Mouse (Mus musculus) hindbrain, embryonic 12.5 days (tissue): ENCODE results near the gene Kcnip1. TPM values are rescaled to one million over a fixed set of nuclear protein-coding genes. Genes with fewer than 3 reads are reported as not detected.

ENCODE experiments used
- ATAC-seq: fragments of 200-750 bp; cut with Nextera tagmentation; 2 replicates; pipeline ENCODE4 v1.8.0; 2017; ENCODE audit warnings: moderate TSS enrichment; ENCODE audit not compliant: low FRiP score
- H3K27ac ChIP-seq: fragments of 300-500 bp; sonication (generic); 2 replicates; pipeline ENCODE4 v1.5.1; 2016; ENCODE audit warnings: mild to moderate bottlenecking
- H3K27me3 ChIP-seq: fragments of 300-500 bp; sonication (generic); 2 replicates; pipeline ENCODE4 v1.6.1; 2016; ENCODE audit warnings: mild to moderate bottlenecking
- H3K36me3 ChIP-seq: fragments of 300-500 bp; sonication (generic); 2 replicates; pipeline ENCODE4 v1.6.1; 2016; ENCODE audit warnings: mild to moderate bottlenecking
- H3K4me1 ChIP-seq: fragments of 300-500 bp; sonication (generic); 2 replicates; pipeline ENCODE4 v1.6.1; 2016
- H3K4me2 ChIP-seq: fragments of 300-500 bp; sonication (generic); replicated peaks from 2 replicates; pipeline ENCODE4 v1.6.1; 2016; ENCODE audit warnings: mild to moderate bottlenecking
- H3K4me3 ChIP-seq: fragments of 300-500 bp; sonication (generic); 2 replicates; pipeline ENCODE4 v1.5.1; 2016; ENCODE audit warnings: mild to moderate bottlenecking
- H3K9ac ChIP-seq: fragments of 300-500 bp; sonication (generic); 2 replicates; pipeline ENCODE4 v1.6.1; 2016; ENCODE audit warnings: mild to moderate bottlenecking, moderate library complexity
- H3K9me3 ChIP-seq: fragments of 300-500 bp; sonication (generic); replicated peaks from 2 replicates; pipeline ENCODE4 v1.6.1; 2016; ENCODE audit warnings: mild to moderate bottlenecking
- WGBS: fragments of 180-500 bp; shearing (Covaris S2); methylation state at CpG from one replicate; pipeline ENCODE4 v1.1.7; 2016; 5-methylcytosine and 5-hydroxymethylcytosine counted together
- polyA plus RNA-seq: library from polyadenylated mRNA; unstranded; fragments of >200 nt; fragmentation: Nextera tagmentation; extraction: Ambion mirVana; gene quantifications from 2 replicates; pipeline ENCODE4 v1.2.1, GENCODE M21; 2016

Kcnip1 gene
- 31.4 and 32.1 TPM in 2 replicates for polyA plus RNA-seq

DNA sequence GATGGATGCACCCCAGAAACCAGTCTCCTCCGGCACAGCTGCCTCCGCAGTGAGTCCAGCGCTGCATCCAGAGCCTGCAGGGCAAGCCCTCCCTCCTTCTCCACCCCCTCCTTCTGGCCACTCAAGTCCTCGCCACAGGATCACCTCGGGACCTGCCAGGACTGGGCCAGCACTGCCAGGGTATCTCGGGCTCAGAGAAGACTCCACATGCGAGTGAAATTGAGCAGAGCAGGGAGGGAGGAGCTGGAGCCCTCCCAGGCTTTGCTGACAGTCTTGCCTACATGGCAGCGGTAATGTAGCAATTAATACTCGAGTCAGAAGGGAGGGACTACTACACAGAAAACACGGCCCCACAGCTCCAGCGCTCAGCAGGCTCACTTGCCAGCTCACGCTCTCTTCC lies at the start of gene Kcnip1:
Kcnip1 (minus strand) TSS at position 215 of the 400 bp plus-strand sequence.
- Histone ChIP-seq H3K27ac (no peak within 1 kb of the TSS), H3K9me3 (no peaks in the 10 kb centered on the region), H3K4me1 (peaks cover 13% of the 10 kb centered on the region), H3K36me3 (no peaks in the 10 kb centered on the region), H3K9ac (peak within 1 kb of the TSS; percentile 32), H3K4me3 (no peak within 1 kb of the TSS), H3K27me3 (peaks cover 5% of the 10 kb centered on the region; the same call in 1 of the 2 replicates), H3K4me2 (peak within 1 kb of the TSS; percentile 30)
- ATAC-seq: peak; percentile 50; the same call in 1 of the 2 replicates
- WGBS: 32% methylated on average over 12 of the region's 12 CpGs

DNA sequence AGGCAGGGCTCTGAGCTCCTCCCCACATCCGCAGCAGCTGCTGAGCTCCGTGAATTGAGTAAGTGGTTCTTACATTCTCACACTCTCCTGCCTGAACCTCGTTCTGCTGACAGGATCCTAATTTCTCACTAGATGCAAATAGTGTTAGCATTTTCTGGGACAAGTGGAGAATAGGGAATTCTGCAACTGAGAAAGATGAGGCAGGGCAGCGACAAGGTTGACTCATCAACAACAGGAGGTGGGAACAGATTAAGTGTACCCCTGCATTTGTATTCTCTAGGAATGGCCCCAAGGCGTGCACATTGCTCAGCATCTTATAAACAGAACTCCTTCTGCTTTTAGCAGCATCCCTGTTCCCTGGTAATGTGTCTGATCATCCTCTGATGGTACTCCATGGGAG lies 47.1 kb upstream of the Kcnip1 start:
- H3K4me2 ChIP-seq: no peak overlapping the region
- no peak overlapping the region for H3K4me3 ChIP-seq
- H3K9ac ChIP-seq: no peak overlapping the region
- H3K36me3 ChIP-seq: no peaks in the 10 kb centered on the region
- H3K9me3 ChIP-seq: no peaks in the 10 kb centered on the region
- H3K27me3 ChIP-seq: no peaks in the 10 kb centered on the region
- ATAC-seq: no peak
- 85% methylated on average over 5 of the region's 5 CpGs for WGBS
- H3K27ac ChIP-seq: no peak overlapping the region
- H3K4me1 ChIP-seq: no peaks in the 10 kb centered on the region

DNA sequence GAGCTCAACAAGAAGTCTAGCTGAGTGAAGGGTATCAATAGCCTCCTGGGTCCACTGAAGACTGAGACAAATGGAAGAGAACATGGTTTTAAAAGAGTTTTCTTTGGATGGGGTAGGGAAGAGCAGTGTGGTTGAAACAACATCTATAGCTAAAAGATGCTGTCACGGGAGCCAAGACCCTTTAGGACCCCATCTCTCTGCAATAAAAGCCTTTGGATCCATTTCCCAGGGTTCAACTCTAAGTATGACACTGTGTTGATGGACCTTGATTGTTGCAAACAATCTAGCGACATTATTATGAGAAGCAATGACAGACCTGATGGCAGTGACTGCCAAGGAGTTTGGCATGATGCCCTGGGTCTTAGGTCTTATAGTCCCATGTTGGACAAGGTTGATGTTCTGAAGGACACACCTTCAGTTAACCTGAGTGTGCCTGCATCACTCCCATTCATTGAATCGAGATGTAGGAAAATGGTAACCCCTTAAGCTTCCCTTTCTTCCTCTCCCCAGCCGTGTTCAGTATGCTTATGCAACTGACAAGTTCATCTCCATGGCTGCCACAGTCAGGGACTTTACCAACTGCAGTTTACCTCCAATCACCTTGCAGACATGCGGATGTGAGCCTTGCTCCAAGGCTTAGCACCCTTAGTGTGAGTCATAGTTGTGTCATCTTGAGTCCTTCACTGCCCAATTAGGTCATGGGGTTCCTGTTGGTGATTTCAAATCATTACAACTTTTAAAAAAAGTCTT lies 43.1 kb upstream of the Kcnip1 start:
- ATAC-seq: no peak

DNA sequence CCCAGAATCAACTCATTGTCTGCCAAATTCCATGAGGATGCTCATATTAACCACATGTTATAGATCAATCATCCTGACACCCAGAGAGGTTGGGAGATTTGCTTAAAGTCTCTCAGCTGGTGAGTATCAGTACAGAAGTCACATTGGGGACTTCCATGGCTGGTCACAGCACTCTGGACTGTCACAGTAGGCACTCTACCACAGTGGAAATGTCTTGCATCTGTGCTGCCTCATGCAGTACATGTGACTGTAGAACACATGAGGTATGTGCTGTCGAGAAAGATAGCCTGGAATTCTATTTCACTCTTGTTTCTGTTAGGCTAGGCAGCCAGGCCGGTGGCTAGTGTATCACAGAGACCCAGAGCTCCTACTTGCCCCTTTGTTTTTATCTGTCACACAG lies 41.8 kb upstream of the Kcnip1 start:
- 75% methylated on average over 2 of the region's 2 CpGs for WGBS
- no peak overlapping the region for H3K9ac ChIP-seq
- no peak for ATAC-seq
- no peaks in the 10 kb centered on the region for H3K4me1 ChIP-seq
- no peak overlapping the region for H3K4me3 ChIP-seq
- no peaks in the 10 kb centered on the region for H3K9me3 ChIP-seq
- no peaks in the 10 kb centered on the region for H3K36me3 ChIP-seq
- H3K27ac ChIP-seq: no peak overlapping the region
- no peak overlapping the region for H3K4me2 ChIP-seq
- no peaks in the 10 kb centered on the region for H3K27me3 ChIP-seq

More for the DNA sequence above, 43.1 kb upstream of the Kcnip1 start:
- H3K4me1 ChIP-seq: no peaks in the 10 kb centered on the region
- no peak overlapping the region for H3K4me2 ChIP-seq
- no peaks in the 10 kb centered on the region for H3K9me3 ChIP-seq
- no peak overlapping the region for H3K4me3 ChIP-seq
- H3K9ac ChIP-seq: no peak overlapping the region
- H3K27me3 ChIP-seq: no peaks in the 10 kb centered on the region
- 91% methylated on average over 5 of the region's 5 CpGs for WGBS
- no peaks in the 10 kb centered on the region for H3K36me3 ChIP-seq
- H3K27ac ChIP-seq: no peak overlapping the region

DNA sequence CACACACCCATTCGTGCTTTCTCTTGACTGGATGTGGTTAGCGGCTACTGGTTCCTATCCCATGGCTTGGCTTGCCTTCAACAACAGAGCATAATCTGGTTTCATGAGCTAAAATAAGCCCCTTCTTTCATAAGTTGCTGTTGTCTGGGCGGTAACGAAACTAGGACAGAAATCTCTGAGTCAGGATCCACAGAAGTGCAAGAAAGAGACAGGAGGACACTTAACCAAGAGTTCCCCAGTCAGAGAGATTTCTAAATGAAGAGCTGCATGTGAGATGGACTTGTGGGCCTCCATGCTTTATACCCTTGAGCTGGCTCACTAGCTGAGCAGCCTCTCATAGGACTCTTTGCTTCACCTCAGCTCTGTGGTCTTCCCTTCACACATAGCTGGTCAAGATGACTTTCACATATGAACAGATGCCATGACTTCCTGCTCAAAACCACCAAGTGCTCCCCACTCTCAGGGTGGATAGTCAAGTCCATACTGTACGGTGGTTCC lies 41.1 kb upstream of the Kcnip1 start:
- H3K4me2 ChIP-seq: no peak overlapping the region
- WGBS: 95% methylated on average over 5 of the region's 5 CpGs
- H3K27me3 ChIP-seq: no peaks in the 10 kb centered on the region
- H3K36me3 ChIP-seq: no peaks in the 10 kb centered on the region
- no peaks in the 10 kb centered on the region for H3K9me3 ChIP-seq
- ATAC-seq: no peak
- no peak overlapping the region for H3K27ac ChIP-seq
- H3K4me1 ChIP-seq: no peaks in the 10 kb centered on the region
- no peak overlapping the region for H3K9ac ChIP-seq
- no peak overlapping the region for H3K4me3 ChIP-seq

DNA sequence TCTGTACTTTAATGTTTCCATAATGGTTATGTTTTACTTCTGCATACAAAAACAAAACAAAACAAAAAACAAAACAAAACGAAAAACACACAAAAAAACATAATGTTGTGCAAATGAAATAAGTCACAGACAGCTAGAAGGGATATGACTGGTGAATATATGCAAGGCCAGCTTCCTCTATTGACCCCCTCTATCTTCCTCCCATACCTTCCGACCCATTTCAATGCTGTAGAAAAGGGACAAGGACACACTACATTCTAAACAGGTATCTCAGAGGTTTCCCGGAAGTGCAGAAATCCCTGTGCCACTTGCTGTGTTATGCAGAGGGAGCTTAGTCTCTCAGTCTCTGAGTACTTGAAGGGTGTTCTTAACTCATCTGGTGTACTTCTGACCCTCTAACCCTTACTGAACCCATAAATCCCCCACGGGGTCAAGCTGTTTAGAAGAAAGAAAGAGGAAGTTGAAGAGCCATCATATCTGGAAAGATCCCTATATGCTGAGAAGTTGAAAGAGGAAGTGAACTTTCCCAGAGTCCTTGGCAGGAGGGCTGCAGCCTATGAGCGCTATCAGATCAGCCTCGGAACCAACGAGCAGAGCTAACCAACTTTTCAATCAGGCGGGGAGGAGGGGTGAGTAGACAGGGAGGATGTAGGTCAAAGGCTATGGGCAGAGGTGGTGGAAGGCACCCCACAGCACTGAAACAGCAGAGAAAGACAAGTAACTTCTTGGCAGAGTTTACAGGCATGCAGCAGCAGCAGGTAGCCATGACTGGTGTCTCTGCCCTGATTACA lies 38.3 kb upstream of the Kcnip1 start:
- Histone ChIP-seq H3K4me1 (no peaks in the 10 kb centered on the region), H3K4me2 (no peak overlapping the region), H3K4me3 (no peak overlapping the region), H3K9me3 (no peaks in the 10 kb centered on the region), H3K27ac (no peak overlapping the region), H3K27me3 (no peaks in the 10 kb centered on the region), H3K36me3 (no peaks in the 10 kb centered on the region), H3K9ac (no peak overlapping the region)
- 73% methylated on average over 8 of the region's 8 CpGs for WGBS
- ATAC-seq: no peak

DNA sequence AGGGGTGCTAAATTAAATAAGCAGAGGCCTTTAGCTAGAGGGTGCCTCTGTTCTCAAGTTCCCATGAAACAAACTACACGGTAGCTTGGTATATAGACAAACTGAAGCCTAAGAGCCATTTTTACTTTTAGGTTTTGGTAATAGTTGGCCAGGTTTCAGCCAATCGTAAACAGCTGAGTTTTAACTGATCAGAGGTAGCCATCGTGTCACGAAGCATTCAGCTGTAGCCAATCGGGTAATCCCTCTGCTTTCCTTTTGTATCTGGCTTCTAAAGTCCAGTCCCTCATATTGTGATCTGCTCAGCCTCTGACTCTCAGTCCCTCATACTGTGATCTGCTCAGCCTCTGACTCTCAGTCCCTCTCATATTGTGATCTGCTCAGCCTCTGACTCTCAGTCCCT lies 36.7 kb upstream of the Kcnip1 start:
- H3K9me3 ChIP-seq: no peaks in the 10 kb centered on the region
- ATAC-seq: no peak
- 75% methylated on average over 5 of the region's 5 CpGs for WGBS
- H3K27me3 ChIP-seq: no peaks in the 10 kb centered on the region
- no peak overlapping the region for H3K27ac ChIP-seq
- H3K4me1 ChIP-seq: no peaks in the 10 kb centered on the region
- no peak overlapping the region for H3K4me3 ChIP-seq
- H3K36me3 ChIP-seq: no peaks in the 10 kb centered on the region
- no peak overlapping the region for H3K4me2 ChIP-seq
- no peak overlapping the region for H3K9ac ChIP-seq

DNA sequence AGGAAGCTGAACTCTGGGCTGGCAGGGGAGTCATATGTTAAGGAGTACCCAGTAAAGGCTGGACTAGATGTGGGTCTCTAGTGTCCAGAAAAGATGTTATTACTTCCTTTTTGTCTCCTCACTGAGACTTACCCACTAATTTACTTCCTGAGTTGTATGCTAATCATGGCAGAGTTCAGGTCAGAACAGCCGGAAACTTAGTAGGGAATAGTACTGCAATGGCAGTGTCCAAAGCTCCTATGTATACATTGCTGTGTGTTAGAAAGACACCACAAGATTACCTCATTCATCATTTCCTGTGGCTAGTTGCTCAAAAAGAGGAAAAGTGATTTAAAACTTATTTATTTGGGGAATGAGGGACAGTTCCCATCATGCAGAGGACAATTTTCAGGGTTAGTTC lies 32.1 kb upstream of the Kcnip1 start:
- Histone ChIP-seq H3K4me2 (no peak overlapping the region), H3K36me3 (no peaks in the 10 kb centered on the region), H3K4me3 (no peak overlapping the region), H3K9ac (no peak overlapping the region), H3K27me3 (no peaks in the 10 kb centered on the region), H3K27ac (no peak overlapping the region), H3K9me3 (no peaks in the 10 kb centered on the region), H3K4me1 (no peaks in the 10 kb centered on the region)
- WGBS: 91% methylated on average over 1 of the region's 1 CpGs
- ATAC-seq: no peak

DNA sequence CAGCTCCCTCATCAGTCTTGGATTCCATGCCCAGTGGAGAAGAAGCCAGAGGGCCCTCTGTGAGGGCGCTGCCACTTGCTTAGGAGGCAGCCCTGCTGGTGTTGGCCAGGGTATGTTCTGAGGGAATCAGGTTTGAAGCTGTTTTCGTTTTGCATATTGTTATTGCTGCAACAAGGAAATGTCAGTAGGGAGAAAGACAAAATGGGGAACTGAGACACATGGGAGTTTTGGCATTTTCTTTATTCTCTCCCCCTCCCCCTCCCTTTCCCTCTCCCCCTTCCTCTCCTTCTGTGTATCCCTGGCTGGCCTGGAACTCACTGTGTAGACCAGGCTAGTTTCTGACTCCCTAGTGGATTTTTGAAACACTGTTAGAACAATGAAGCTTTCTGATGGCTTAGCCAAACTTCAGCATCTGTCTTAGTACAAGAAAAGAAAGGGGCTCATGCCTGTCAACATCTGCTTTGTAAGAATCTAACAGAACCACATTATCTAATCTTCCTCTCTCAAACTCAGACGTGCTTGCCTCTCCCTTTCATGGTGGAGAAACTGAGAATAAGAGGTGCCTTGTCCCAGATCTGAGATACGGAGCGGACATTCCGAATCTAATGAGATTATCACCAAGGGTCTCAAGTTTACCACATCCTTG lies 19.2 kb upstream of the Kcnip1 start:
- Histone ChIP-seq H3K27me3 (no peaks in the 10 kb centered on the region), H3K27ac (no peak overlapping the region), H3K4me3 (no peak overlapping the region), H3K36me3 (no peaks in the 10 kb centered on the region), H3K4me2 (no peak overlapping the region), H3K4me1 (no peaks in the 10 kb centered on the region), H3K9me3 (no peaks in the 10 kb centered on the region), H3K9ac (no peak overlapping the region)
- WGBS: 69% methylated on average over 6 of the region's 6 CpGs
- no peak for ATAC-seq

DNA sequence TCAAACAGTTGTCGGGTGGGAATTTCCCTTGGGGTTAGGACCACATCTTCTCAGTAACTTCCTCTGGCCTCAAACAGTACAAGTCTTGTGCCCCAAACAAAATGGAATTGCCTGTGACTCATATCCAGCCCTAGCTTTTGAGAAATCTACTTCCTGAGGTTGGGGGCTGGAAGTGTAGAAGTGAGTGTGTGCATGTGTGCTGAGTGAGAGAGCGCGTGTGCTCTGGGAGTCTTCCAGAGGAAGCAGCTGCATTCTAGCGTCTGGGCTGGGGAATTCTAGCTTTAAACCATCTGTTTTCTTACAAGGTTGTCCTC lies 17.9 kb upstream of the Kcnip1 start:
- 76% methylated on average over 4 of the region's 4 CpGs for WGBS
- H3K27ac ChIP-seq: no peak overlapping the region
- no peak for ATAC-seq

DNA sequence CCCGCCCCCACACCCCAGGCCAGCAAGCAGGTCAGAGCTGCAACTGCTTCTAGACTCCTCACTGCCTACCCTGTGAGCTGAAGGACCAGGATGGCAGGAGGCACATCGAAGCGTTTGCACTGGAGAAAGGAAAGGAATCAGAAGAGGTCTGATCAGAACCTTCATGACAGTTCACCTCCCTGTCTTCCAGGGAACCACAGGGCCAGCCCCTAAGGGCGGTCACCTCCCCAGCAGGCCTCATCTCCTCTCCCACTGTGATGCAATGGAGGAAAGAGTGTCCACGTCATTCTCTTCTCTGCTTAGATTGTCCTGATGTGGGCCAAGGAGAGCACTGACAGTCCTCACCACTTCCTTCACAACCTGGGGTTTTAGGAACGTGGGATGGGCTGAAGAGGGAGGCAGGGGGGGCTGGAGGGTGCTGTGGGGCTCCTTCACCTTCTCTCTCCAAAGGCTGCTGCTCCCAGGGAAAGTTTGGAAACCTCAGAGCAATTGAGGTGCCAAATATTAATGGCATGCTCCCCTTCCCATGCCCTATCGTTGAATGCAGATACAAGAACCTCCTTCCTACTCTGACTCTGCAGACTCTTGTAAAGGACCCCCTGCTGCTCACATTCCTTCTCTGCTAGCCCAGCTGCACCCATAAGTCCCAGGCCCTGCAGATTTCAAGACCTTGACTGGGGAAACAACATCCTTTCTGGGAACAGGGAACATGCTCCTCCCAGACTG lies 17.3 kb upstream of the Kcnip1 start:
- Histone ChIP-seq H3K27me3 (no peaks in the 10 kb centered on the region), H3K4me1 (no peaks in the 10 kb centered on the region), H3K4me3 (no peak overlapping the region), H3K36me3 (no peaks in the 10 kb centered on the region), H3K9ac (no peak overlapping the region), H3K9me3 (no peaks in the 10 kb centered on the region), H3K27ac (no peak overlapping the region), H3K4me2 (no peak overlapping the region)
- ATAC-seq: no peak
- WGBS: 70% methylated on average over 7 of the region's 7 CpGs

More for the DNA sequence above, 17.9 kb upstream of the Kcnip1 start:
- no peaks in the 10 kb centered on the region for H3K4me1 ChIP-seq
- no peaks in the 10 kb centered on the region for H3K9me3 ChIP-seq
- H3K4me2 ChIP-seq: no peak overlapping the region
- no peak overlapping the region for H3K9ac ChIP-seq
- H3K36me3 ChIP-seq: no peaks in the 10 kb centered on the region
- no peak overlapping the region for H3K4me3 ChIP-seq
- H3K27me3 ChIP-seq: no peaks in the 10 kb centered on the region
